Mouse (Mus musculus): Measurements from ENCODE around the gene Plod2.

- TF ChIP-seq CTCF (IDR thresholded peaks at IDR 0.05; ENCODE audit: borderline replicate concordance, extremely low read depth, insufficient read depth, insufficient read length), result no peak
- TF ChIP-seq POLR2A (IDR thresholded peaks at IDR 0.05; ENCODE audit: borderline replicate concordance, extremely low read depth, insufficient read depth, insufficient read length, poor library complexity, severe bottlenecking), result no peak
These were observed 75.4 kb downstream of the Plod2 start for GRCm38 (mm10) chr9:92617376-92617775.

All from brain, embryonic 14.5 days (tissue).